ENCODE assay signal across 9 mouse cellular contexts in genomic region chr4:62230769-62231168, GRCm38 (mm10). TPM values are rescaled to one million over a fixed set of nuclear protein-coding genes. Genes with fewer than 3 reads are reported as not detected.
A peak's percentile ranks its signal among the peaks of the same experiment; 100 is the strongest.
DNase-seq lines count a peak whose midpoint lies in the region; ATAC-seq lines count a peak whose summit lies in the region.
"Had no signal": no experiment of that assay in that cellular context is flagged by ENCODE, and none has a peak within 500 bp of the region (broad histone marks: within the 10 kb centered on the region; RNA-seq: fewer than 3 reads in every experiment).

Zfp37 (minus strand) TSS chr4:62231047.

- no peak within 1 kb of the TSS for H3K27ac ChIP-seq in forebrain, embryonic 15.5 days (replicated peaks)
- H3K27ac ChIP-seq: limb, embryonic 15.5 days had no signal

- H3K4me3 ChIP-seq in forebrain, embryonic 15.5 days = no peak within 1 kb of the TSS
- H3K4me3 ChIP-seq: limb, embryonic 15.5 days had no signal

- ATAC-seq in forebrain, embryonic 15.5 days (replicated peaks) = no peak
- ATAC-seq in megakaryocyte progenitor cell, adult 5-6 weeks (replicated peaks; ENCODE audit: poor library complexity) = peak; percentile 49; the same call in 1 of the 2 replicates

- H3K9me3 ChIP-seq in forebrain, embryonic 15.5 days = no peaks in the 10 kb centered on the region
- H3K9me3 ChIP-seq: limb, embryonic 15.5 days had no signal

- H3K27me3 ChIP-seq in forebrain, embryonic 15.5 days = no peaks in the 10 kb centered on the region
- H3K27me3 ChIP-seq: limb, embryonic 15.5 days had no signal

- no peak for DNase-seq in layer of hippocampus, adult 8-10 months (ENCODE audit: low spot score in 2 of 2)
- DNase-seq in layer of hippocampus, adult 11-12 months (ENCODE audit: low spot score) = no peak
- peak; percentile 76 for DNase-seq in ZHBTc4 (ENCODE audit: low read depth, low spot score)
- DNase-seq in right cerebral cortex, postnatal 25 days = no peak
- DNase-seq in thymus, postnatal 0 days (ENCODE audit: low spot score) = no peak
- no peak for DNase-seq in yolk sac, embryonic 10.5 days (ENCODE audit: low spot score)

- no peak within 1 kb of the TSS for H3K9ac ChIP-seq in forebrain, embryonic 15.5 days (replicated peaks)
- H3K9ac ChIP-seq: limb, embryonic 15.5 days had no signal

- WGBS in forebrain, embryonic 15.5 days = 78% methylated on average over 13 of the region's 13 CpGs

- H3K4me1 ChIP-seq in forebrain, embryonic 15.5 days = no peaks in the 10 kb centered on the region
- H3K4me1 ChIP-seq: limb, embryonic 15.5 days had no signal

- H3K4me2 ChIP-seq in forebrain, embryonic 15.5 days (replicated peaks) = no peak within 1 kb of the TSS
- H3K4me2 ChIP-seq: limb, embryonic 15.5 days had no signal

- H3K36me3 ChIP-seq in forebrain, embryonic 15.5 days = no peaks in the 10 kb centered on the region
- H3K36me3 ChIP-seq: limb, embryonic 15.5 days had no signal

RNA-seq across cellular contexts. Expression of gene Zfp37, which starts in this region (rescaled TPM):
- 10 to 100 TPM; 24.8 to 29.2 (median 25.4) TPM for total RNA-seq in layer of hippocampus, adult 8-10 months (2022)
- 20.4 TPM in 2 replicates for polyA plus RNA-seq in forebrain, embryonic 15.5 days (2015; fragmentation: Nextera tagmentation; extraction: Ambion mirVana)
- 0.54 TPM in 1 of 2 replicates, not detected in the other for total RNA-seq in megakaryocyte progenitor cell, adult 5-6 weeks (2015)
- not detected in 2 replicates for total RNA-seq in megakaryocyte progenitor cell, adult 5-6 weeks (2017)
- polyA plus RNA-seq in thymus, postnatal 0 days (2015; fragmentation: Nextera tagmentation; extraction: Ambion mirVana) = 0.59 and 0.68 TPM in 2 replicates

Comparison
In these comparisons a context has a peak if more than half of its experiments do, and no peak if none do; other contexts are left out.
1. RNA of gene Zfp37 (total RNA-seq): 24.8 to 29.2 TPM in layer of hippocampus, adult 8-10 months; 0.54 TPM in megakaryocyte progenitor cell, adult 5-6 weeks; every median in the first group is over 10 times any median in the second.
2. RNA of gene Zfp37 (polyA plus RNA-seq): 20.4 TPM in forebrain, embryonic 15.5 days; 0.59 to 0.68 TPM in thymus, postnatal 0 days; every median in the first group is over 10 times any median in the second.
3. Peak in ATAC-seq in megakaryocyte progenitor cell, adult 5-6 weeks; RNA of the gene not detected or under 1 TPM.